Mouse (Mus musculus): ENCODE results near the gene Olfr1337. TPM values are rescaled to one million over a fixed set of nuclear protein-coding genes. Genes with fewer than 3 reads are reported as not detected.

The Olfr1337 gene
- polyA plus RNA-seq, 1 experiment from 2014 or later, result not detected

Other genes starting within 250 kb of the Olfr1337 start
- gene Tmem125, start 238.5 kb downstream of the Olfr1337 start, polyA plus RNA-seq (2014; fragmentation: Nextera tagmentation; extraction: Ambion mirVana), result 0.44 TPM in 1 of 2 replicates, not detected in the other
- 1.5 TPM in 2 replicates for gene Cfap57, start 161.8 kb downstream of the Olfr1337 start, polyA plus RNA-seq (2014; fragmentation: Nextera tagmentation; extraction: Ambion mirVana)
- 100.0 and 117 TPM in 2 replicates for gene Ebna1bp2, start 161.8 kb downstream of the Olfr1337 start, polyA plus RNA-seq (2014; fragmentation: Nextera tagmentation; extraction: Ambion mirVana)
- gene Olfr62, start 123.6 kb downstream of the Olfr1337 start, polyA plus RNA-seq (2014; fragmentation: Nextera tagmentation; extraction: Ambion mirVana), result not detected in 2 replicates
- gene Olfr1342, start 89.8 kb downstream of the Olfr1337 start, polyA plus RNA-seq (2014; fragmentation: Nextera tagmentation; extraction: Ambion mirVana), result not detected in 2 replicates
- gene Olfr1341, start 79.1 kb downstream of the Olfr1337 start, polyA plus RNA-seq (2014; fragmentation: Nextera tagmentation; extraction: Ambion mirVana), result not detected in 2 replicates
- gene Olfr1340, start 62.4 kb downstream of the Olfr1337 start, polyA plus RNA-seq (2014; fragmentation: Nextera tagmentation; extraction: Ambion mirVana), result not detected in 2 replicates
- gene Olfr1339, start 50.4 kb downstream of the Olfr1337 start, polyA plus RNA-seq (2014; fragmentation: Nextera tagmentation; extraction: Ambion mirVana), result not detected in 2 replicates
- gene Olfr1338, start 23.8 kb downstream of the Olfr1337 start, polyA plus RNA-seq (2014; fragmentation: Nextera tagmentation; extraction: Ambion mirVana), result not detected in 2 replicates
- gene Olfr1335, start 27.4 kb upstream of the Olfr1337 start, polyA plus RNA-seq (2014; fragmentation: Nextera tagmentation; extraction: Ambion mirVana), result not detected in 2 replicates
- not detected in 2 replicates for gene Olfr1333, start 53.7 kb upstream of the Olfr1337 start, polyA plus RNA-seq (2014; fragmentation: Nextera tagmentation; extraction: Ambion mirVana)
- gene Olfr1331, start 82.1 kb upstream of the Olfr1337 start, polyA plus RNA-seq (2014; fragmentation: Nextera tagmentation; extraction: Ambion mirVana), result not detected in 2 replicates
- not detected in 2 replicates for gene Olfr1330, start 106.0 kb upstream of the Olfr1337 start, polyA plus RNA-seq (2014; fragmentation: Nextera tagmentation; extraction: Ambion mirVana)
- gene Olfr1329, start 134.9 kb upstream of the Olfr1337 start, polyA plus RNA-seq (2014; fragmentation: Nextera tagmentation; extraction: Ambion mirVana), result not detected in 2 replicates
- not detected in 2 replicates for gene Olfr1328, start 156.0 kb upstream of the Olfr1337 start, polyA plus RNA-seq (2014; fragmentation: Nextera tagmentation; extraction: Ambion mirVana)
- gene Lao1, start 179.0 kb upstream of the Olfr1337 start, polyA plus RNA-seq (2014; fragmentation: Nextera tagmentation; extraction: Ambion mirVana), result not detected in 2 replicates

All from neural tube, embryonic 14.5 days (tissue).